Mouse (Mus musculus) forebrain, postnatal 0 days (tissue): ENCODE results near the gene Pla2g2c. TPM values are rescaled to one million over a fixed set of nuclear protein-coding genes. Genes with fewer than 3 reads are reported as not detected.

Source experiments
- ATAC-seq: fragments of 200-750 bp; cut with Nextera tagmentation; 2 replicates; pipeline ENCODE4 v1.8.0; 2017; ENCODE audit warnings: mild to moderate bottlenecking, moderate library complexity
- DNase-seq: peaks from one replicate; pipeline ENCODE4 v3.0.0-alpha.2; 2015
- H3K27ac ChIP-seq: fragments of 300-500 bp; sonication (generic); 2 replicates; pipeline ENCODE4 v1.5.1; 2014; ENCODE audit warnings: low read depth, mild to moderate bottlenecking, antibody characterized with exemption, low read length, moderate library complexity, mixed read lengths
- H3K27me3 ChIP-seq: fragments of 300-500 bp; sonication (generic); 2 replicates; pipeline ENCODE4 v1.6.1; 2014; ENCODE audit warnings: mild to moderate bottlenecking, low read length, mixed read lengths; ENCODE audit not compliant: insufficient read depth
- H3K36me3 ChIP-seq: fragments of 300-500 bp; sonication (generic); 2 replicates; pipeline ENCODE4 v1.6.1; 2014; ENCODE audit warnings: mild to moderate bottlenecking, moderate library complexity; ENCODE audit not compliant: insufficient read depth
- H3K4me1 ChIP-seq: fragments of 300-500 bp; sonication (generic); 2 replicates; pipeline ENCODE4 v1.6.1; 2014; ENCODE audit warnings: antibody characterized with exemption; ENCODE audit not compliant: insufficient read depth
- H3K4me2 ChIP-seq: fragments of 300-500 bp; sonication (generic); 2 replicates; pipeline ENCODE4 v1.6.1; 2014; ENCODE audit warnings: low read depth, mild to moderate bottlenecking, moderate library complexity
- H3K4me3 ChIP-seq: fragments of 300-500 bp; sonication (generic); 2 replicates; pipeline ENCODE4 v1.5.1; 2014; ENCODE audit warnings: low read depth, low read length, mixed read lengths
- H3K9ac ChIP-seq: fragments of 300-500 bp; sonication (generic); 2 replicates; pipeline ENCODE4 v1.6.1; 2014; ENCODE audit warnings: mild to moderate bottlenecking
- H3K9me3 ChIP-seq: fragments of 300-500 bp; sonication (generic); 2 replicates; pipeline ENCODE4 v1.6.1; 2016; ENCODE audit warnings: low read length
- CTCF ChIP-seq: sonication (generic); IDR thresholded peaks from 2 replicates; pipeline ENCODE4 v1.5.1; 2016; ENCODE audit warnings: antibody characterized with exemption, control low read depth, low read depth
- WGBS: fragments of 180-500 bp; shearing (Covaris S2); extraction: QIAGEN DNeasy Blood & Tissue Kit; methylation state at CpG from one replicate; pipeline ENCODE4 v1.1.7; 2014; 5-methylcytosine and 5-hydroxymethylcytosine counted together
- polyA plus RNA-seq: library from polyadenylated mRNA; unstranded; fragments of >200 nt; fragmentation: Nextera tagmentation; extraction: Ambion mirVana; gene quantifications from 2 replicates; pipeline ENCODE4 v1.2.1, GENCODE M21; 2015
- total RNA-seq: library from RNA; depleted of rRNA; stranded (reverse); fragments of >200 nt; gene quantifications from 2 replicates; pipeline ENCODE4 v1.2.3, GENCODE M21; 2014

Pla2g2c gene
- total and polyA plus RNA-seq, 2 experiments from 2014 or later: 0.24 to 0.42 TPM

DNA sequence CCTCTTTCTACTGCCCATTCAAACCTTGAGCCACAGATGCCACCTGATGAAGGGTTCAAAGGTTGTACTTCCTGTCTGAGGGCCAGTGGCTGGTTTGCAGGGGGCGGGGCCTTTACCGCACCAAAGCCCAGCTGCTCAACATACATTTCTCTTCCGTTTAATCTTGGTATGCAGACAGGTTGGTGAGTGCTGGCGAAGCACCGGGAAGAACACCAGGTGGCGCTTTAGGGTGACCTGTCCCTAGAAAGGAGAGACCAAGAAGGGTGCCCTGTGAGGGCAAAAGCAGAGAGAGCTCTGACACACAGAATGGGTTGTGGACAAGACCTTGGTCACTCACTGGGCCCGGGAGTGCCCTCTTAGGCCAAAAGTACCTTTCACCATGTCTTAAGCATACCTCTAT is 16.0 kb upstream of the Pla2g2c start:
- Histone ChIP-seq H3K4me1 (peaks cover 16% of the 10 kb centered on the region), H3K36me3 (no peaks in the 10 kb centered on the region), H3K4me3 (no peak overlapping the region), H3K27ac (no peak overlapping the region), H3K9me3 (no peaks in the 10 kb centered on the region), H3K4me2 (no peak overlapping the region), H3K27me3 (no peaks in the 10 kb centered on the region), H3K9ac (no peak overlapping the region)
- DNase-seq (peak; percentile 56), ATAC-seq (no peak)
- TF ChIP-seq CTCF: peak; percentile 67
- WGBS: 18% methylated on average over 7 of the region's 7 CpGs

DNA sequence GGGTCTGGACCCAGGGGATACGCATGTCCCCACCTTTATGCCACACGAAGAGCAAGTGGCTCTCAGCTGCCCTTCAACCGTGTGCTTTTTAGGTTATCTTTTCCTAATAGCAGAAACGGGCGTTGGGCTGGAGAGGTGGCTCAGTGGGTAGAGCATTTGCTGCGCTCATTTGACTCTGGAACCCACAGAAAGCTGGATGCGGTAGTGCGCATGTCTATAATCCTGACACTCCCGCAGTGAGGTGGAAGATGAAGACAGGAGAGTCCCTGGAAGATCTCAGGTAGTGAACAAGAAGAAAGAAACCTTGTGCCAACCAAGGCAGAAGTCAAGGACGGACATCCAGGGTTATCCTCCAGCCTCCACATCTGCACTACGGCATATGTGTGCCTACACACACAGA is 15.3 kb upstream of the Pla2g2c start:
- no peak overlapping the region for H3K27ac ChIP-seq
- H3K4me3 ChIP-seq: no peak overlapping the region
- peaks cover 16% of the 10 kb centered on the region for H3K4me1 ChIP-seq
- no peaks in the 10 kb centered on the region for H3K36me3 ChIP-seq
- no peaks in the 10 kb centered on the region for H3K27me3 ChIP-seq
- DNase-seq (no peak), ATAC-seq (no peak)
- H3K9ac ChIP-seq: no peak overlapping the region
- no peak overlapping the region for H3K4me2 ChIP-seq
- TF ChIP-seq CTCF: no peak
- H3K9me3 ChIP-seq: no peaks in the 10 kb centered on the region
- 91% methylated on average over 11 of the region's 11 CpGs for WGBS

DNA sequence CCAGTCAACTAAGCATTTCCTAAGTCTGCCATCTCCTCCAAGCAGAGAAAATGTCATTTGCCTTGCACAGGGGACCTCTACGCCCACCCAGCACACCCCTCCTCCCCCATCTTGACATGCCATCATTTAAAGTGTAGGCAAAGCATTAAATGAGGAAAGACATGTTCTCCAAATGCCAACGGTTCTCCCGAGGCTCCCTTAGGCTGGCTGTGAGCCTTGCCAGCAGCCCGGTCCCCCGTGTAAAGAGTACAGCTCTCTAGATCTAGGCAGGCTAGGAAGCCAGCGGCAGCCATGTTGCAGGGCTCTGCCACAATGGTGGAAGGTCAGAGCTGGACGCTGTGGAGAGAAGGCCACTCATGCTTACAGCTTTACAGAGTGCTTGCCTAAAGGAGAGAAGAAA is 14.6 kb upstream of the Pla2g2c start:
- 50% methylated on average over 7 of the region's 7 CpGs for WGBS
- no peaks in the 10 kb centered on the region for H3K9me3 ChIP-seq
- no peak overlapping the region for H3K4me2 ChIP-seq
- peak overlapping the region; percentile 36 for H3K27ac ChIP-seq
- DNase-seq: peak; percentile 38
- no peaks in the 10 kb centered on the region for H3K36me3 ChIP-seq
- H3K9ac ChIP-seq: no peak overlapping the region
- TF ChIP-seq CTCF: no peak
- ATAC-seq: peak; percentile 32
- no peaks in the 10 kb centered on the region for H3K27me3 ChIP-seq
- peaks cover 16% of the 10 kb centered on the region for H3K4me1 ChIP-seq
- H3K4me3 ChIP-seq: no peak overlapping the region

DNA sequence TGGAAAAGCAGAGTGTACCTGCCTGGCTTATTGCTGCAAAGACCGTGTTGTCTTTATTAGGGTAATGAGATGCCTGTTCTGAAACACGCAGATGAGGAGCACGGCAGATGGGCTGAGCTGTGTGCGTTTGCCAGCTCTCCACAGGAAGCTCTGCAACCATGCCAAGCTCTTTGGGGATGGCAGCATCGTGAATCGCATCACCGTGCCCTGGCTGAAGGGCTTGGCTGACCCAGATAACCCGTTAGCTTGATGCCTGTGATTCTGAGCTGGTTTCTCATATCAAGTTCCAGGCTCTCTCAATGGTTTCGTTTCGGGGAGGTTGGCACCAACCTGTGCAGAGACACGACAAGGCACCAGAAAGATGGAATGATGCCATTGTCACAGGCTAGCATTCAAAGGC is 14.0 kb upstream of the Pla2g2c start:
- Histone ChIP-seq H3K27ac (0 out of 2 replicates have a peak overlapping the region, but pooled peaks have one; percentile 40), H3K4me1 (peaks cover 16% of the 10 kb centered on the region), H3K9ac (no peak overlapping the region), H3K27me3 (no peaks in the 10 kb centered on the region), H3K4me3 (no peak overlapping the region), H3K9me3 (no peaks in the 10 kb centered on the region), H3K36me3 (no peaks in the 10 kb centered on the region), H3K4me2 (peak overlapping the region; percentile 23)
- no peak for TF ChIP-seq CTCF
- WGBS: 45% methylated on average over 11 of the region's 11 CpGs
- peak; percentile 79 for DNase-seq
- ATAC-seq: peak; percentile 76

DNA sequence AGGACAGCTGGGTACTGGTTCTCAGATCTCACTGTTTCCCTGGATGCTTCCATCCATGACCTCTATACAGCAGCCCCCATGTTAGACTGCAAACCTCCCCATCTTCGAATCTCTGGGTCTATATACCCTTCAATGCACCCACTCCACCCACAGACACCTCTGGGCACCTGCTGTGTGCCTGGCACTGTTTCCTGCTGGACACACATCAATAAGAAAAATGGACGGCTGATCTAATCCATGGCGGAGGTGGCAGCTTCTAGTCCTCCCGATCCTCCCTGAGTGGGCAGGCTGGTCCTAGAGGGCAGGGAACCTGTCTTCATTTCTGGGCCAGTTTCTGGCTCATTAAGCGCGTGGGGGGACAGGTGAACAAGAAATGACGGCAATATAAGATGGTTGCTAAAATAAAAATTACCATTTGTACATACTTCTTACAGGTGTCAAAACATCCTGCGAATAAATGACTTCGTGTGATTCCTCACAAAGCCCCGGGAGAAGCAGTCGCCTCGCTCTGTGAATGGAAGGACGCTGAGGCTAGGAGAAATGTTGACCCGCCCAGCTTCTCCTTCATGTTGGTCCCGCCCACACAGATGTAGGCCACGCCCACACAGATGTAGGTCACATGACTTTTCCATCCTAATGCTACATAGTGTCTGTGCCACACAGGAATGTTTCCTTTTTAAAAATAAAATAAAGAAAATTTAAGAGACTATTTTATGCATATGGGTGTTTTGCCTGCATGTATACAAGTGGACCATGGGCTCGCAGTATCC is 13.4 kb upstream of the Pla2g2c start:
- H3K9ac ChIP-seq: no peak overlapping the region
- H3K4me1 ChIP-seq: peaks cover 16% of the 10 kb centered on the region
- ATAC-seq (no peak), DNase-seq (no peak)
- no peak overlapping the region for H3K4me3 ChIP-seq
- H3K27me3 ChIP-seq: no peaks in the 10 kb centered on the region
- 0 out of 2 replicates have a peak overlapping the region, but pooled peaks have one; percentile 40 for H3K27ac ChIP-seq
- no peak for TF ChIP-seq CTCF
- H3K36me3 ChIP-seq: no peaks in the 10 kb centered on the region
- no peak overlapping the region for H3K4me2 ChIP-seq
- WGBS: 58% methylated on average over 17 of the region's 17 CpGs
- no peaks in the 10 kb centered on the region for H3K9me3 ChIP-seq

DNA sequence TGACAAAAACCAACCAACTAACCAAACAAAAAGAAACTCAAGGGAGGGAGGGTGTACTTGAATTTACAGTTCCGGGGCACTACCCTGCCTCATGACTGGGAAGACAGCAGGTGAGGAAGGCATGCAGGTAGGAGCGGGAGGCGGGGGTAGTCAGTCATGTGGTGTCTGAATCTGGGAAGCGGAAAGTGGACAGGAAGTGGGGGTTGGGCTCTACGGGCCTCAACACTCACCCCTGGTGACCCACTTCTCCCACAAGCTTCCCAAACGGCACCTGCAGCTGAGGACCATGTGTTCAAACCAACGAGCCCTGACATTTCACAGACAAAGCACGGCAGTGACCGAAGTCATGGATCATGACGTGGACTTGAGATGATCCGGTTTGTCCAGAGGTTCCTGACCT is 12.5 kb upstream of the Pla2g2c start:
- no peak for TF ChIP-seq CTCF
- 96% methylated on average over 11 of the region's 11 CpGs for WGBS
- Histone ChIP-seq H3K9me3 (no peaks in the 10 kb centered on the region), H3K4me3 (no peak overlapping the region), H3K27ac (no peak overlapping the region), H3K9ac (no peak overlapping the region), H3K27me3 (no peaks in the 10 kb centered on the region), H3K4me2 (no peak overlapping the region), H3K4me1 (peaks cover 16% of the 10 kb centered on the region), H3K36me3 (no peaks in the 10 kb centered on the region)
- ATAC-seq (no peak), DNase-seq (no peak)

DNA sequence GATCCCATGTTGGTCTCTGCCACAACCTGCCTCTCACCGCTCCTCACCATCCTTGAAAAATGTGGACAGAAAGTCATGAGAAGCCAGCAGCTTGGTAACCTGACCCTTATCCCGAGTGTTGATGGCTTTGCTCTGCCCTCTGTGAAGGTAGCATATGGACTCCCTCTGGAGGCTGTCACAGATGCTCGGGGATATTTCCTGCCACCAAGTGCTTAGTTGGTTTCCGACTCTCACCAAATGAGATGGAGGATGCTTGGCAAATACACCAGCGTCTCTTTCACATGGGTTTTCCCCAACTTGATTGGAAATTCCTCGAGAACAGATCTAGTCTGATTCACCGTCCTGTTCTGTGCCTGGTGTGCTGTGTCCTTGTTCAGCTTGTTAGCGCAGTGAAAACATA is 12.0 kb upstream of the Pla2g2c start:
- Histone ChIP-seq H3K27me3 (no peaks in the 10 kb centered on the region), H3K9ac (no peak overlapping the region), H3K4me2 (no peak overlapping the region), H3K36me3 (no peaks in the 10 kb centered on the region), H3K4me1 (peaks cover 16% of the 10 kb centered on the region), H3K27ac (no peak overlapping the region), H3K4me3 (no peak overlapping the region), H3K9me3 (no peaks in the 10 kb centered on the region)
- no peak for TF ChIP-seq CTCF
- 70% methylated on average over 8 of the region's 8 CpGs for WGBS
- no peak for DNase-seq
- no peak for ATAC-seq
